Mouse (Mus musculus) ES-E14 (cell line): ENCODE data around the gene Nfic. TPM values are rescaled to one million over a fixed set of nuclear protein-coding genes. Genes with fewer than 3 reads are reported as not detected.

Experiments used
- DNase-seq: peaks from one replicate; pipeline ENCODE4 v3.0.0-alpha.2; 2013; ENCODE audit warnings: low read depth, low spot score
- H3K27ac ChIP-seq: 2 replicates; pipeline ENCODE4 v1.5.1; 2012; ENCODE audit warnings: low read depth, mild to moderate bottlenecking, low read length, moderate library complexity, mixed read lengths; ENCODE audit not compliant: poor library complexity, insufficient read depth, severe bottlenecking
- H3K36me3 ChIP-seq: 2 replicates; pipeline ENCODE4 v1.6.1; 2012; ENCODE audit warnings: mild to moderate bottlenecking, low read length, moderate library complexity, mixed read lengths; ENCODE audit not compliant: control insufficient read depth, poor library complexity, insufficient read depth, severe bottlenecking
- H3K4me1 ChIP-seq, 2 experiments: fragments of 150-350 bp in 1 of 2; sonication (generic) in 1 of 2; 2 replicates each; pipeline ENCODE4 v1.6.1; 2012; ENCODE audit warnings: low read length in 2 of 2, mild to moderate bottlenecking in 1 of 2, mixed read lengths in 1 of 2; ENCODE audit not compliant: control insufficient read depth in 2 of 2, insufficient read depth in 2 of 2, poor library complexity in 1 of 2
- H3K4me3 ChIP-seq, 2 experiments: fragments of 150-350 bp in 1 of 2; sonication (generic) in 1 of 2; 2 replicates each; pipeline ENCODE4 v1.5.1; 2012; ENCODE audit warnings: low read length in 2 of 2, low read depth in 1 of 2, mild to moderate bottlenecking in 1 of 2, mixed read lengths in 1 of 2; ENCODE audit not compliant: insufficient read depth in 1 of 2, poor library complexity in 1 of 2, severe bottlenecking in 1 of 2
- H3K9ac ChIP-seq: 2 replicates; pipeline ENCODE4 v1.6.1; 2012; ENCODE audit warnings: low read depth, mild to moderate bottlenecking, low read length, mixed read lengths; ENCODE audit not compliant: poor library complexity, insufficient read depth, severe bottlenecking
- H3K9me3 ChIP-seq: fragments of 150-350 bp; sonication (generic); 2 replicates; pipeline ENCODE4 v1.6.1; 2012; ENCODE audit warnings: low read depth, mild to moderate bottlenecking, low read length; ENCODE audit not compliant: control insufficient read depth, insufficient read depth
- CHD2 ChIP-seq: IDR thresholded peaks from 2 replicates; pipeline ENCODE4 v1.6.1; 2014; ENCODE audit warnings: mild to moderate bottlenecking, low read depth, low read length, inconsistent platforms
- HCFC1 ChIP-seq: IDR thresholded peaks from 2 replicates; pipeline ENCODE4 v1.6.1; 2012; ENCODE audit warnings: low read length, inconsistent platforms, borderline replicate concordance; ENCODE audit not compliant: insufficient read depth
- MAFK ChIP-seq: IDR thresholded peaks from 2 replicates; pipeline ENCODE4 v1.6.1; 2014; ENCODE audit warnings: mild to moderate bottlenecking, low read depth, low read length, inconsistent platforms; ENCODE audit not compliant: insufficient read depth
- ZC3H11A ChIP-seq: IDR thresholded peaks from 2 replicates; pipeline ENCODE4 v1.6.1; 2012; ENCODE audit warnings: low read depth, mild to moderate bottlenecking, inconsistent platforms, low read length, borderline replicate concordance
- ZNF384 ChIP-seq: IDR thresholded peaks from 2 replicates; pipeline ENCODE4 v1.6.1; 2012; ENCODE audit warnings: low read depth, low read length, inconsistent platforms
- in situ Hi-C, 2 experiments: fragments of 600-800 bp; cut with MboI; formaldehyde crosslinking; loops; one replicate each; pipeline ENCODE4 v1.15.1; 2025; ENCODE audit warnings: low sequenced_read_pairs in 2 of 2, inconsistent platforms in 1 of 2; ENCODE audit not compliant: unreplicated experiment in 2 of 2
- total RNA-seq: library from RNA; depleted of rRNA; stranded (reverse); fragments of 300-350 nt; gene quantifications from 2 replicates; pipeline ENCODE4 v1.2.3, GENCODE M21; 2012

The Nfic gene
- total RNA-seq, 1 experiment: 4.9 TPM

GRCm38 (mm10) chr10:81356352-81356990 lies 99.0 kb downstream of the Nfic start:
- in situ Hi-C loops: no loop called here
- Histone ChIP-seq H3K36me3 (peaks cover 11% of the 10 kb centered on the region; the same call in 1 of the 2 replicates), H3K27ac (peak overlapping the region; percentile 94), H3K9ac (peak overlapping the region; percentile 53), H3K9me3 (no peaks in the 10 kb centered on the region), H3K4me1 (peaks cover 15 to 37% of the 10 kb centered on the region in 2 experiments; a peak in 3 of 4 replicates), H3K4me3 (peak overlapping the region; percentile 77 to 79)
- TF ChIP-seq ZNF384 (no peak), HCFC1 (no peak), ZC3H11A (no peak), MAFK (no peak), CHD2 (no peak)
- DNase-seq: no peak

GRCm38 (mm10) chr10:81355533-81355932 lies 99.9 kb downstream of the Nfic start:
- Histone ChIP-seq H3K27ac (peak overlapping the region; percentile 94; the same call in 1 of the 2 replicates), H3K9ac (peak overlapping the region; percentile 15; the same call in 1 of the 2 replicates), H3K9me3 (no peaks in the 10 kb centered on the region), H3K4me3 (no peak overlapping the region), H3K4me1 (peaks cover 13 to 29% of the 10 kb centered on the region in 2 experiments; a peak in 3 of 4 replicates), H3K36me3 (peaks cover 5% of the 10 kb centered on the region; the same call in 1 of the 2 replicates)
- DNase-seq: no peak
- TF ChIP-seq HCFC1: no peak
- no peak for TF ChIP-seq ZC3H11A
- no peak for TF ChIP-seq CHD2
- no peak for TF ChIP-seq MAFK
- no peak for TF ChIP-seq ZNF384
- in situ Hi-C loops: no loop called here

- H3K4me3 ChIP-seq: no peak overlapping the region; a peak in 1 of 4 replicates
- no peaks in the 10 kb centered on the region for H3K9me3 ChIP-seq
- peaks cover 11 to 26% of the 10 kb centered on the region in 2 experiments; a peak in 3 of 4 replicates for H3K4me1 ChIP-seq
- TF ChIP-seq CHD2 (no peak), HCFC1 (no peak), MAFK (peak; percentile 89)
- DNase-seq: no peak
- H3K9ac ChIP-seq: peak overlapping the region; percentile 34; the same call in 1 of the 2 replicates
- H3K27ac ChIP-seq: peak overlapping the region; percentile 94
- peaks cover 1% of the 10 kb centered on the region; the same call in 1 of the 2 replicates for H3K36me3 ChIP-seq
- in situ Hi-C loops: no loop called here
Observed at GRCm38 (mm10) chr10:81354738-81355477, 100.5 kb downstream of the Nfic start.

- Histone ChIP-seq H3K9me3 (no peaks in the 10 kb centered on the region), H3K36me3 (no peaks in the 10 kb centered on the region), H3K9ac (peak overlapping the region; percentile 49; the same call in 1 of the 2 replicates), H3K27ac (peak overlapping the region; percentile 1; the same call in 1 of the 2 replicates), H3K4me3 (peak overlapping the region; percentile 35 to 62), H3K4me1 (peaks cover 11 to 23% of the 10 kb centered on the region in 2 experiments; a peak in 3 of 4 replicates)
- no peak for TF ChIP-seq ZNF384
- TF ChIP-seq ZC3H11A: no peak
- TF ChIP-seq HCFC1: no peak
- peak; percentile 81 for DNase-seq
- in situ Hi-C loops: no loop called here
Observed at GRCm38 (mm10) chr10:81351678-81352291, 103.7 kb downstream of the Nfic start.
